Mouse (Mus musculus): ENCODE data around the gene Pknox2.

Pknox2 gene

GRCm38 (mm10) chr9:36883569-36883968 is 263.6 kb downstream of the Pknox2 start:
- no peak for DNase-seq (ENCODE audit: low spot score in 2 of 2)

- DNase-seq (ENCODE audit: low spot score in 2 of 2) = no peak
These were observed 265.0 kb downstream of the Pknox2 start for GRCm38 (mm10) chr9:36882034-36882745.

- no peak for DNase-seq (ENCODE audit: low spot score in 2 of 2)
These were observed 265.6 kb downstream of the Pknox2 start for GRCm38 (mm10) chr9:36881615-36882014.

- no peak for DNase-seq (ENCODE audit: low spot score in 2 of 2)
These were observed 270.4 kb downstream of the Pknox2 start for GRCm38 (mm10) chr9:36876787-36877186.

- DNase-seq (ENCODE audit: low spot score in 2 of 2) = no peak
These were observed 270.9 kb downstream of the Pknox2 start for GRCm38 (mm10) chr9:36876313-36876712.

GRCm38 (mm10) chr9:36873796-36874195 is 273.4 kb downstream of the Pknox2 start:
- DNase-seq (ENCODE audit: low spot score in 2 of 2) = no peak

GRCm38 (mm10) chr9:36870263-36870662 is 276.9 kb downstream of the Pknox2 start:
- no peak for DNase-seq (ENCODE audit: low spot score in 2 of 2)

GRCm38 (mm10) chr9:36868662-36869061 is 278.5 kb downstream of the Pknox2 start:
- no peak for DNase-seq (ENCODE audit: low spot score in 2 of 2)

GRCm38 (mm10) chr9:36864862-36865813 is 282.1 kb downstream of the Pknox2 start:
- DNase-seq (ENCODE audit: low spot score in 2 of 2) = no peak

- DNase-seq (ENCODE audit: low spot score in 2 of 2) = no peak
These were observed 283.5 kb downstream of the Pknox2 start for GRCm38 (mm10) chr9:36863694-36864093.

GRCm38 (mm10) chr9:36862576-36862975 is 284.6 kb downstream of the Pknox2 start:
- DNase-seq (ENCODE audit: low spot score in 2 of 2) = no peak

- DNase-seq (ENCODE audit: low spot score in 2 of 2) = peak in 1 of 2 experiments; percentile 65
These were observed 288.5 kb downstream of the Pknox2 start for GRCm38 (mm10) chr9:36858677-36859076.

- DNase-seq (ENCODE audit: low spot score in 2 of 2) = no peak
These were observed 289.6 kb downstream of the Pknox2 start for GRCm38 (mm10) chr9:36857476-36858117.

- no peak for DNase-seq (ENCODE audit: low spot score in 2 of 2)
These were observed 290.9 kb downstream of the Pknox2 start for GRCm38 (mm10) chr9:36856351-36856750.

- DNase-seq (ENCODE audit: low spot score in 2 of 2) = no peak
These were observed 295.0 kb downstream of the Pknox2 start for GRCm38 (mm10) chr9:36852175-36852574.

- DNase-seq (ENCODE audit: low spot score in 2 of 2) = no peak
These were observed 297.1 kb downstream of the Pknox2 start for GRCm38 (mm10) chr9:36850091-36850490.

GRCm38 (mm10) chr9:36848661-36849060 is 298.5 kb downstream of the Pknox2 start:
- DNase-seq (ENCODE audit: low spot score in 2 of 2) = no peak

GRCm38 (mm10) chr9:36846346-36846745 is 300.9 kb downstream of the Pknox2 start:
- no peak for DNase-seq (ENCODE audit: low spot score in 2 of 2)

All from cerebellum, postnatal 4 days (tissue).